Mouse (Mus musculus) adrenal gland, postnatal 25 days (tissue): ENCODE data around the gene Rnf185. TPM values are rescaled to one million over a fixed set of nuclear protein-coding genes. Genes with fewer than 3 reads are reported as not detected.

Experiments
- DNase-seq: peaks from one replicate; pipeline ENCODE4 v3.0.0; 2021; ENCODE audit warnings: mixed read lengths
- total RNA-seq: library from RNA; stranded (reverse); gene quantifications from 2 replicates; pipeline ENCODE4 v1.2.3, GENCODE M21; 2021

Rnf185 gene
- total RNA-seq, 1 experiment from 2014 or later = 45.8 TPM

DNA sequence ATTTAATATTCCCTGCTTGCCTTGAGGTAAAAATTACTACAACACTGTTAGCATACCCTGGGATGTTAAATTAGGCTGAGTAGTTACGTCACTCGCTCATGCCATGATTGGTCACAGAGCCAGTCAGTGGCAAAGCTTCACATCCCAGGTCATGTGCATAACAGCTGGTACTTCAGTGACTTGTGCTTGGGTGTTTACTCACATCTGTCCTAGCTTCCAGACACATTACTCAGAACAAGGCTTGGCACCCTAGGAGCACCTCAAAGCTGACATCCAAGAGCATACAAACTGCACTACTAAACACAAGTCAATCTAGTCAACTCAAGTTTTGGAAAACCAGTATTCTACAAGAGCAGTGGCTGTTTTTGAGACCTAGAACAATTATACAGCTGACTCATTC is 9.1 kb downstream of the Rnf185 start:
- no peak for DNase-seq

DNA sequence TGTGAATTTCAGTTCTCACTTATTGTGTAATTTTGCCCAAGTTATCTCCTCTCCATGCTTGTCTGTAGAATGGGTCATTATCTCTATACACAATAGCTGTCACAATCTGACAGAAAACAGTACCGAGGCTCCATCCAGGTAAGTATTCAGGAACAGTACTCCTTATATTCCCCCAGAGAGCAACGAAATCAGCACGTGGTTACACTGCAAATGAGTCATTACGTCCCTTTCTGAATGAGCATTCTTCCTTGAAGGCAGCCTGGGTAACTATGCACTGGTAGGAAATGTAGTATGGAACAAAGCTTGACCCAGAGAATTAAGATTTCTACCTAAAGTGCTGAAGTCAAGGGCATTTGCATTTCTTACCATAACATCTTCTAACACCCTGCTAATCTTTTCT is 9.5 kb downstream of the Rnf185 start:
- DNase-seq = no peak

DNA sequence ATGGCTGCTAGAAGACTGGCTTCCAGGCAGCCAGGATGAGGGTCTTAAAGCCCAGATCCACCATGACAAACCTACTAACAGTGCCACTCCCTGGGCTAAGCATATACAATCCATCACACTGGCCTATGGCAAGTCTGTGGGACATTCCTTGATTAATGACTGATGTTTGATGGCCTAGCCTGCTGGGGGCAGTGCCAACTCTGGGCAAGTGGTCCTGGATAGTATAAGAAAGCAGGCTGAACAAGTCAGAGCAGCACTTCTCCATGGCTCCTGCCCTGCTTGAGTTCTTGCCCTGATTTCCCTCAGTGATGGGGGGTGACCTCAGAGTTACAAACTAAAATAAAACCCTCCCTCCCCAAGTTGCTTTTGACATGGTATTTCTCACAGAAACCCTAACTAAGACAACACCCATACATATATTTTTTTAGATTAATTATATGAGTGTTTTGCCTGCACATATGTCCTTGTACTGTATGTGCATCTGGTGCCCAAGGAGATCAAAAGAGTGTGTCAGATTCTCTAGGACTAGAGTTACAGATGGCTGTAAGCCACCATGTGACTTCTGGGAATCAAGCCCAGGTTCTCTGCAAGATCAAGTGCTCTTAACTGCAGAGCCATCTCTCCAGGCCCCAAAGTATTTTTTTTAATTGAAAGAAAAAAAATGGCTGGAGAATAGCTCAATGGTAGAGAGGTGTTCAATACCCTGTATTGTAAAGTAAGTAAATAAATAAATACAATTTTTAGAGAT is 10.3 kb downstream of the Rnf185 start:
- DNase-seq = no peak

- DNase-seq = no peak
These were observed 14.5 kb downstream of the Rnf185 start for GRCm38 (mm10) chr11:3437621-3438020.

DNA sequence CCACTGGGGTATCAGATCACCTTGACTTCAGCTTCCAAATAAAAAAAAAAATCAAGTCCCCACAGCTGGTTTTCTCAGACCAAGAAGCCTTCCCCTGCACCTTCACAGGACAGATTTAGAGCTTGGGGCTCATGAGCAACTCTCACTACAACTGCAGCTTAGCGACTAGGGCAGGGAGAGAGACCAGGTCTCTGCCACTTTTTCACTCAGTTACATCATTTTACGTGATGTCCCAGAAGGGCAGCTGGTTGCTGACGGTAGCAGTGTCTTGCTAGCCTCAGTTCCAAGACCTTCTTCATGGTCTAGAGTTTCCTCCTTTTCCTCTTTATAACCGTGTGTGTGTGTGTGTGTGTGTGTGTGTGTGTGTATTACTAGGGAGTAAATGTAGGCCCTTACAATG is 18.4 kb downstream of the Rnf185 start:
- no peak for DNase-seq

DNA sequence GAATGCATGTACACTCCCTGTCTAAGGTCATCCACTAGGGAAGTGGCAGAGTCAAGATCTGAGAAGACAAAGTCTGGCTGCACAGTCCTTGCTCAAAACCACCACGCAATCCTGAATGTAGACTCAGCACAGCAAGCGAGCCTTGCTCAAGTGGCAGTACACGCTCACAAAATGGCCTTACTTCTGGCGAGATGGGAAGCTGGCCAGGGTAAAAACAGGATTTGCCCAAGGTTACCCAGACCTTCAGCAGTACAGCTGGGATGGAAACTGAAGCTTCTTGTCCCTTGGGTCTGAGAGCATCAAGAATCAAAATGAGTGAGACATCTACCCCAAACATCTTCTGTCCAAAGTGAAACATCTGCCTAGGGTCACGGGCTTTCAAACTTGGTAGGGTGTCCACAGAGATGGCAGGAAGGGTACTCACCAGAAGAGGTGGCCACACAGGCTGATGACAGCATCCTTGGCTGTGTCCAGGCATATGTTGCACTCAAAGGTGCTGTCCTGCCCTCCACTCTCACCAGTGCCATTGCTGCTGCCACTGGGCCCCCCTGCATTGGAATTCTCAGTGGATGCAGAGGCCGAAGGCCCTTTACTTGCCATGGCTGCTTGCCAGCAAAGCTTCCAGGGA is 20.1 kb downstream of the Rnf185 start:
- DNase-seq = peak; percentile 35

GRCm38 (mm10) chr11:3431515-3431914 is 20.6 kb downstream of the Rnf185 start:
- DNase-seq = no peak

DNA sequence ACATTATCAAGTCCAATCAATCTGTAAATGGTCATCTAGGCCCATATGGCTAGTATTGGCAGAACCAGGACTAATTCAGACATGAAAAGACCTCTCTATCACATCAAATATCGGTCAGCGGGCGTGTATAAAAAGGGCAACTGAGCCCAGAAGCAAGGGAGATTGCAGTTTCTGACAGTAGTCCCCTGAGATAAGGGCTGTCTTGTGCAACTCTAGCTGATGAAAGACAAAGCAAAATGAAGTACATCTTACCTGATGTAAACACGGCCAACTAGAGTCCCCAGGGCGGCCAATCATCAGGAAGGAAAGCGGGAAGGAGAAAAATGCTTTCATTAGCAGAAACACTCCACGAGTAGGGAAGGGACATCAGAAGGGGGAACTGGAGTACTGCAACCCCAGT is 23.5 kb downstream of the Rnf185 start:
- no peak for DNase-seq

- no peak for DNase-seq
These were observed 24.4 kb downstream of the Rnf185 start for GRCm38 (mm10) chr11:3427697-3428230.

DNA sequence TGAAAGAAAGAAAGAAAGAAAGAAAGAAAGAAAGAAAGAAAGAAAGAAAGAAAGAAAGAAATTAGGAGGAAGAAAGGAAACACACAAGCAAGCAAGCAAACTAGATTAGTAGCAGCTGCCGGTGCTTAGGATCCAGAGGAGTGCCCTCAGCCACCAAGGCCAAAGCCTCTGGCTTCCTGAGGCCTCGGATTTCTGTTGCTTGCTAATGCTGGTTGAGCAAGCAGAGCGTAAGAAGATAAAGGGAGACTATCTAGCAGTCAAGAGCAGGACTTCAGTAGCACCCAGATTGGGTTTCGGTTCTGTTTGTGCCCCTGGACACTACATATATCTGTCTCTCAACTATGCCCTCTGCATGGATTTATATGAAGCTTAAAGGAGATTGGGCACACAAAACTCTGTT is 29.9 kb downstream of the Rnf185 start:
- DNase-seq = peak; percentile 21

DNA sequence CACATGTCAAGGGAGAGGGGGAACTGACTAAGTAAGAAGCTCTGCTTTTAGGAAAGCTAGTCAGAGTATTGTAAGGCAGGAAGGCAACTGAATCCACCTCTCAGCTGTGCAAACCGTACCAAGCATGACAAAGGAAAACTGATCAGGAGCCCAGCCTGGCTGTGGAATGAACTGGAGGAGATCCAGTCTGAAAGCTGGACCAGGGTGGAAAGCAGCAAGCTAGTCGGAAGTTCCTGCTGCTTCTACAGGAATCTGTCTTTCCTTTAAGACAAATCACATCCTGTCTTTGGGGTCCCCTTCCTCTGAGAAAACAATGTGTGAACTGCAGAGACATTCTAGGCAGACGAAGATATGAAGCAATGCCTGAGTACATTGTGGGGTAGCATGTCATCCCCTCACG is 33.4 kb downstream of the Rnf185 start:
- DNase-seq = no peak

GRCm38 (mm10) chr11:3417795-3418194 is 34.4 kb downstream of the Rnf185 start:
- no peak for DNase-seq

- DNase-seq = no peak
These were observed 35.8 kb downstream of the Rnf185 start for GRCm38 (mm10) chr11:3416399-3416798.

DNA sequence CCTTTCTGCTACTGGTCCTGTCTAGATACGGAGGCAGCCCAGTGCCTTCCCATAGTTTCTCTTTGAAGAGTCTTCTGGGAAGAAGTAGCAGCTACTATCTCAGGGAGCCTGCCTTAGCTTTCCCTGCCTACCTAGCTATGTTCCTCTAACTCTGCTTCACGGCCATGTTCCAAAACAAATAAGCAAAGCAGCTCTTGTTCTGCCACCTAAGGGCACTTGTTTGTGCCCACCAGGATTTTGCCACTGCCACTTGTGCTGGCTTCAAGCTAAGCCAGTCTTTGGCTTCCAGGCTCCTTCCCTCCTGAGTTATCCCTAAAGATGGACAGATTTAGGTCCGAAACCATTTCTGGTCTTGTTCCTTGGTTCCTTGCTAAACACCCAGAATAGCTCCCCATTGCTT is 40.1 kb downstream of the Rnf185 start:
- no peak for DNase-seq

- peak; percentile 95 for DNase-seq
These were observed 43.0 kb downstream of the Rnf185 start, which contains the start of gene Limk2 for GRCm38 (mm10) chr11:3408997-3409732. Limk2 (minus strand) TSS chr11:3409189.

DNA sequence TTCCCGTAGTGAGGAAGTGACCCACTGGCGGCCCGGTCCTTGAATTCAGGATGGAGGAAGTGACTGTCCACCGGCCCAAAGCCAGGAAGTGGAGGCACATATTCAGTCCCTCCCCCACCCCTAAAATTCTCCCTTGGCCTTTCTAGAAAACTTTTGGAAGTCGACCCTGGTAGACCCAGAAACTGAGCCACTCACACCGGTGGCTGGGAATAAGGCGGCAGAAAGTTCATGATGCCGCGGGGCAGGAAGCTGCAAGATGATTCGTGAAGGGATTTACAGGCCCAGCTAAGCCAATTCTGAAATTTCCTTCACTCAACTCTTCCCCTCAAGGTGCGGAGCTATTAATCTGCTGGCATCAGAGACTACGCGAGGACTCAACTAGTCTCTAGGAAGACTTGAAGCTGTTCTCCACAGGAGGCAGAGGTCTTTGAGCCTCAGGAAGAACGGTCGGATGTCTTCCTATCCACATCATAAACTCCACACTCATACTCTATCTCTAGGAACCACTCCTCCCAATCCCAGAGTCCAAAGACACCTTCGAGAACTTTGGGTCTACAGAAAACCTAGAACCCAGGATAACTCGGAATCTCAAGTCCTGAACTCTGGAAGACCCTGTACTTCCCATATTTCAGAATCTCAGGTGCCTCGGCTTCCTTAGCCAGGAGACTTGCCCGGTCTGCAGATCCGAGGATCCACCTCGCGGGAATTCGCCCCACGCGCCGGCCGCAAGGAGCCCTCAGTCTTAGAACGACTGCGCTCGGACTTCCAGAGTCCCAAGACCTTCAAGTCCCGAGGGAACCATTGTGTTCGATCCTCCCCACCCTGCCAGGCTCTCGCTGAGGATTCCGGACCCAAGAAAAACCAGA is 43.8 kb downstream of the Rnf185 start:
- no peak for DNase-seq

DNA sequence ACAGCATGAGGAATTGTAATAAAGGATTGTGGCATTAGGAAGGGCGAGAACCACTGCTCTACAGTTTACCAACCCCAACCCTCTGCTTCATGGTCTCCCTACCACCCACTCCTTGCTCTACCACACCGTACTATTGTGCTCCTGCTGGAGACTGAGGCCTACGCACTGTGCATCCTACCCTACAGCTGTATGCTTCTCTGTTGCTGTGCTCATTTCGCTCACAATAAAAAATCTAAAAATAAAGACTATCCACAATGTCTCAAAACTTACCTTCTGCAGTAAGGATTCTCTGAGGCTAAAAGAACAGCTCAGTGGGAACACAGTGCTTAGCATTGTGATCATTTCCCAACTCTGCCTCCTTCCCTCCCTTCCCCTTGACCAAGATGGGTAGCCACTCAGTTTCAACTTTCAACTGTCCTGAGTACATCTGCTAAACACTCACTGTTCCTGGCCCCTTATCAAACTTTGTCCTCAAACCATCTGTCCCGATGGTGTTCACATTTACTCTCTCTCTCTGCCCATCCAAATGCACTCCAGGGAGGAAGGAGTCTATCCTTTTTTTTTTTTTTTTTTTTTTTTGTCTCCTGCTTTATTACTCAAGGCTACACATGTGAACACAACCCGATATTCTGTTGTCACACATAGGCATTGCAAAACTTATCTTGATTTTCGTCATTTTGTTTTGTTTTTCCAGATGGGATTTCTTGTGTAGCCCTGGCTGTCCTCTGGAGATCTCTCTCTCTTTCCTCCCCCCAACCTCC is 47.7 kb downstream of the Rnf185 start:
- DNase-seq = no peak

- no peak for DNase-seq
These were observed 49.1 kb downstream of the Rnf185 start for GRCm38 (mm10) chr11:3403024-3403423.

- DNase-seq = no peak
These were observed 53.8 kb downstream of the Rnf185 start for GRCm38 (mm10) chr11:3398318-3398717.

GRCm38 (mm10) chr11:3396562-3396961 is 55.6 kb downstream of the Rnf185 start:
- DNase-seq = no peak

- DNase-seq = no peak
These were observed 56.1 kb downstream of the Rnf185 start for GRCm38 (mm10) chr11:3396091-3396490.
